Mouse (Mus musculus): Measurements from ENCODE around the gene Ccdc60. TPM values are rescaled to one million over a fixed set of nuclear protein-coding genes. Genes with fewer than 3 reads are reported as not detected.

Ccdc60 gene
- 1.0 and 1.1 TPM in 2 replicates for polyA plus RNA-seq (2012; rRNA removed)

GRCm38 (mm10) chr5:116288849-116289570, at the start of gene Ccdc60:
TSS of gene Ccdc60 (minus strand) at chr5:116288985.

GRCm38 (mm10) chr5:116083081-116083480, 205.7 kb downstream of the Ccdc60 start, which contains the start of gene Tmem233:
TSS of gene Tmem233 (minus strand) at chr5:116083244.

Other genes with a start within 250 kb of the Ccdc60 start
- 0.04 and 0.82 TPM in 2 replicates for gene Tmem233, start 205.7 kb downstream of the Ccdc60 start, polyA plus RNA-seq (2012; rRNA removed)
- 10.0 and 12.3 TPM in 2 replicates for gene Hspb8, start 133.9 kb upstream of the Ccdc60 start, polyA plus RNA-seq (2012; rRNA removed)